Mouse (Mus musculus) liver, embryonic 14.5 days (tissue): Measurements from ENCODE around the gene Gm10309. TPM values are rescaled to one million over a fixed set of nuclear protein-coding genes. Genes with fewer than 3 reads are reported as not detected.

Experiments
- ATAC-seq: fragments of 200-750 bp; cut with Nextera tagmentation; 2 replicates; pipeline ENCODE4 v1.8.0; 2017; ENCODE audit warnings: moderate number of reproducible peaks, mild to moderate bottlenecking, moderate library complexity; ENCODE audit not compliant: insufficient read depth
- DNase-seq, 3 experiments: peaks; one replicate each; pipeline ENCODE4 v3.0.0-alpha.2; 2012 to 2013; ENCODE audit warnings: low read depth in 3 of 3, low spot score in 3 of 3
- H3K27ac ChIP-seq: fragments of 300-500 bp; sonication (generic); 2 replicates; pipeline ENCODE4 v1.5.1; 2014; ENCODE audit warnings: moderate library complexity, mild to moderate bottlenecking, control low read depth, inconsistent platforms
- H3K27me3 ChIP-seq: fragments of 300-500 bp; sonication (generic); 2 replicates; pipeline ENCODE4 v1.6.1; 2014; ENCODE audit warnings: mild to moderate bottlenecking, low read length, moderate library complexity; ENCODE audit not compliant: control insufficient read depth, insufficient read depth
- H3K36me3 ChIP-seq: fragments of 300-500 bp; sonication (generic); replicated peaks from 2 replicates; pipeline ENCODE4 v1.6.1; 2014; ENCODE audit warnings: low read depth; ENCODE audit not compliant: control insufficient read depth, insufficient read depth
- H3K4me1 ChIP-seq, 2 experiments: fragments of 200-500 bp in 1 of 2; fragments of 300-500 bp in 1 of 2; sonication (generic) in 1 of 2; replicated peaks; 2 replicates each; pipeline ENCODE4 v1.6.1; 2012 to 2014; ENCODE audit warnings: antibody characterized with exemption in 1 of 2, inconsistent platforms in 1 of 2, low read length in 1 of 2; ENCODE audit not compliant: control insufficient read depth in 2 of 2, insufficient read depth in 2 of 2
- H3K4me2 ChIP-seq: fragments of 300-500 bp; sonication (generic); 2 replicates; pipeline ENCODE4 v1.6.1; 2014; ENCODE audit warnings: low read depth, mild to moderate bottlenecking, control low read depth, moderate library complexity
- H3K4me3 ChIP-seq, 2 experiments: fragments of 200-500 bp in 1 of 2; fragments of 300-500 bp in 1 of 2; sonication (generic) in 1 of 2; 2 replicates each; pipeline ENCODE4 v1.5.1; 2012 to 2014; ENCODE audit warnings: low read depth in 2 of 2, low read length in 2 of 2, mild to moderate bottlenecking in 2 of 2, control low read depth in 1 of 2, inconsistent platforms in 1 of 2, moderate library complexity in 1 of 2; ENCODE audit not compliant: insufficient read depth in 1 of 2
- H3K9ac ChIP-seq: fragments of 300-500 bp; sonication (generic); replicated peaks from 2 replicates; pipeline ENCODE4 v1.6.1; 2014; ENCODE audit warnings: mild to moderate bottlenecking, control low read depth, moderate library complexity
- H3K9me3 ChIP-seq: fragments of 300-500 bp; sonication (generic); 2 replicates; pipeline ENCODE4 v1.6.1; 2016; ENCODE audit warnings: low read length, mixed read lengths; ENCODE audit not compliant: control insufficient read depth
- CTCF ChIP-seq: IDR thresholded peaks from 2 replicates; pipeline ENCODE4 v1.5.1; 2016; ENCODE audit warnings: antibody characterized with exemption, low read depth, control low read depth
- EP300 ChIP-seq: IDR thresholded peaks from 2 replicates; pipeline ENCODE4 v1.6.1; 2016; ENCODE audit warnings: antibody characterized with exemption, low read depth
- WGBS: fragments of 180-500 bp; shearing (Covaris S2); extraction: QIAGEN DNeasy Blood & Tissue Kit; methylation state at CpG from one replicate; pipeline ENCODE4 v1.1.7; 2014; ENCODE audit not compliant: insufficient replicate concordance; 5-methylcytosine and 5-hydroxymethylcytosine counted together
- polyA plus RNA-seq, 2 experiments: library from polyadenylated mRNA; depleted of rRNA in 1 of 2; stranded (reverse) in 1 of 2; unstranded in 1 of 2; fragments of >200 nt; fragmentation: Nextera tagmentation in 1 of 2; extraction: Ambion mirVana in 1 of 2; gene quantifications; 2 replicates each; pipeline versions ENCODE4 v1.2.1 to v1.2.3; 2012 to 2014

Gene Gm10309
- polyA plus RNA-seq, 2 experiments, result 0.06 TPM; not detected in 1

DNA sequence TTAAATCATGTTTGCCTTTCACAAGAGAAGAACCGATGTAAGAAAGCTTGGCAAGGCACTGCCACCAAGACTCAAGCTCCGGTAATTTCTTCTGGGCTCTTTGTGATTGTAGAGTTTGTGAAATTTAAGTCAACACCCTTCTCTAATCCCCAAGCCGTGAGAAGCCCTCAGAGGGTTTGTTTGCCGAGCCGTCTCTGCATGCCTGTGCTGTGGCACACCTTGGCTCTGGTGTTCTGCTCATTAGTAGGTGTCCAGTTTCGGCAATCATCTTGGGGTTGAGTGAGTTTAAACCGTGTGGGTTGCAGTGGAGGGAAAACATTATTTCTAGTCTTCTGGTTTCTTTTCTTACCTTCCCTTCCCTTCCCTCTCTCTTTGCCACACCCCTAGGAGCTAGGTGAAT lies 21.0 kb upstream of the Gm10309 start:
- Histone ChIP-seq H3K4me2 (no peak overlapping the region), H3K27me3 (no peaks in the 10 kb centered on the region), H3K9ac (no peak overlapping the region), H3K9me3 (no peaks in the 10 kb centered on the region), H3K4me3 (no peak overlapping the region), H3K36me3 (no peaks in the 10 kb centered on the region), H3K27ac (no peak overlapping the region), H3K4me1 (peaks cover 0 to 7% of the 10 kb centered on the region in 2 experiments; a peak in 1 of 4 replicates)
- ATAC-seq (no peak), DNase-seq (no peak)
- WGBS, result 61% methylated on average over 7 of the region's 7 CpGs
- TF ChIP-seq EP300, result no peak
- no peak for TF ChIP-seq CTCF

DNA sequence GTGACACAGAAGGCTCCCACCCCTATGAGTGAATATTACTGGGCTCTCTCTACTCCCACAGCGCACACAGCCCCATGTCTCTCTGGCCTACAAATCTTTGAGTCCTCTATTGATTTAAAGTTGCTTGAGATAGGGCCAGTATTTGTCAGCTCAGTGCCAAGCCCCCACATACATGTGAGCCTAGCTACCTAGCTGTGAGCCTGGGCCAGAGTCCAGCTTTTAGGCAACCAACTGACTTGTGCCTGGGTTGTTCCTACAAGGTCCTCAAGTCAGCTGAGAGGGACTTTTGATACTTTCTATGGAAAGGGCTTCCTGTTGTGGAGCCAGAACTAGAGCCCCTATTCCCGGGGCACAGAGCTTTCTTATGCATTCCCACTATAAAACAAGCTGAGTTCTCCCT lies 20.0 kb upstream of the Gm10309 start:
- H3K36me3 ChIP-seq, result no peaks in the 10 kb centered on the region
- no peak overlapping the region for H3K4me3 ChIP-seq
- ATAC-seq, result no peak
- TF ChIP-seq CTCF (no peak), EP300 (no peak)
- no peaks in the 10 kb centered on the region for H3K27me3 ChIP-seq
- peaks cover 0 to 7% of the 10 kb centered on the region in 2 experiments; a peak in 1 of 4 replicates for H3K4me1 ChIP-seq
- H3K27ac ChIP-seq, result no peak overlapping the region
- no peaks in the 10 kb centered on the region for H3K9me3 ChIP-seq
- DNase-seq, result no peak
- no peak overlapping the region for H3K9ac ChIP-seq
- WGBS, result 55% methylated on average over 2 of the region's 2 CpGs
- no peak overlapping the region for H3K4me2 ChIP-seq

DNA sequence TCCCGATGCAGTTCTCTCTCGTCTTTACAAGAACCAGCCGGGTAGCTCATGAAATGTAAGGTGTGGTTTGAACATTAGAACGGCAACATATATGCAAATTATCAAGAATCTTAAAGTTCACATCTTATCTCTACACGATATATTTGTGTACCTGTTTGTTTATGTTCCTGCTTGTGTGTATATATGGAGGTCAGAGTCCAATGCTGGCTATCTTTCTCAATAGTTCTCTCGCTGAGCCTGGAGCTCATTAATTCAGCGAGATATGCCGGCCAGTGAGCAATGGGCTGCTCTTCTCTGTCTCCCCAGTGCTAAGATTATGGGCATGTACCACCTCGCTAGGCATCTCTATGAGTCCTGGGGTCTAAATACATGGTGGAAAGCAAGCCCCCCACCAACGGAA lies 18.8 kb upstream of the Gm10309 start:
- Histone ChIP-seq H3K9ac (no peak overlapping the region), H3K4me3 (no peak overlapping the region), H3K36me3 (no peaks in the 10 kb centered on the region), H3K27ac (no peak overlapping the region), H3K9me3 (no peaks in the 10 kb centered on the region), H3K4me2 (no peak overlapping the region), H3K4me1 (peaks cover 0 to 7% of the 10 kb centered on the region in 2 experiments; a peak in 1 of 4 replicates), H3K27me3 (no peaks in the 10 kb centered on the region)
- DNase-seq (no peak), ATAC-seq (no peak)
- TF ChIP-seq CTCF, result no peak
- 64% methylated on average over 10 of the region's 10 CpGs for WGBS

DNA sequence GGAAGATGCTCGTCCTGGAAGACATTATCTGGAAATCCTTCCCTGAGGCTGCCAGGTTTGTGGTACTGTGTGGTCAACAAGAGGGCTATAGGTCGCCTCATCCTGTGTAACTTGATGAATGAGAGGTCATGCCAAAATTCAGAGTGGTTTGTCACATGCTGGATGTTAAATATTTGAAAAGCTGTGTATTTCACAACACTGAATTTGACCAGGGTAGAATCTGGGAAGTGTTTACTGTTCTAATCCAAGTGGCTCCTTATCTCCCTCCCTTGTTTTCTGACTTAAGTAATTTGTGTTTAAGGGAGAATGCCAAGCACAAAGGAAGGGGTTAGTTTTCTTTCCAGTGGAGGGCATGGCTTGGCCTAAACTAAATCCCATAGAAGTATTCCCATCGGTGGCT lies 18.3 kb upstream of the Gm10309 start:
- no peaks in the 10 kb centered on the region for H3K9me3 ChIP-seq
- no peak overlapping the region for H3K9ac ChIP-seq
- no peak for DNase-seq
- H3K36me3 ChIP-seq, result no peaks in the 10 kb centered on the region
- H3K4me2 ChIP-seq, result no peak overlapping the region
- H3K27me3 ChIP-seq, result no peaks in the 10 kb centered on the region
- no peak overlapping the region for H3K27ac ChIP-seq
- WGBS, result 42% methylated on average over 3 of the region's 3 CpGs
- TF ChIP-seq EP300 (no peak), CTCF (no peak)
- ATAC-seq, result no peak
- no peak overlapping the region for H3K4me3 ChIP-seq
- peaks cover 0 to 7% of the 10 kb centered on the region in 2 experiments; a peak in 1 of 4 replicates for H3K4me1 ChIP-seq

DNA sequence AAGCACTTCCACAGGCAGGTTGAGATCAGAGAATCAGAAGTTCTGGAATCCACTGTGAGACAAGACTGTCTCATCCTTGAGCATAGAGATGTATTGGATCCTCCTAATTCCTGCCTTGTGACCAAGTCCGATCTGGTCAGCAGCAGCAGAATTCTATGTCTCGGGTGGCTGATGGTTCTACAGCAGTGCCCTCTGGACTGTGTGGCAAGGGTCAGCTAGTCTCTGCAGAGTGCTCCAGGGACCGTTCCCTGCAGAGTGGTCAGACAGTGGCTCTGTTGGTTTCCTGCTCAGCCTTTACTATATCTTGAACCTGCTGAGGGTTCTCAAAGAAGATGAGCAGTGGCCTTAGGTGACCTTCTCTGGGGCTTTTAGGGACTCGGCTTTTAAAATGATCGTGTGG lies 17.6 kb upstream of the Gm10309 start:
- no peak overlapping the region for H3K27ac ChIP-seq
- ATAC-seq, result no peak

More for the DNA sequence above, 17.6 kb upstream of the Gm10309 start:
- Histone ChIP-seq H3K27me3 (no peaks in the 10 kb centered on the region), H3K9me3 (no peaks in the 10 kb centered on the region), H3K9ac (no peak overlapping the region), H3K36me3 (no peaks in the 10 kb centered on the region), H3K4me3 (no peak overlapping the region), H3K4me1 (peaks cover 0 to 7% of the 10 kb centered on the region in 2 experiments; a peak in 1 of 4 replicates), H3K4me2 (no peak overlapping the region)
- 65% methylated on average over 5 of the region's 5 CpGs for WGBS
- DNase-seq, result no peak
- TF ChIP-seq CTCF, result no peak
- TF ChIP-seq EP300, result no peak
